Mouse (Mus musculus) liver, embryonic 14.5 days (tissue): ENCODE data around the gene Fastkd5. TPM values are rescaled to one million over a fixed set of nuclear protein-coding genes. Genes with fewer than 3 reads are reported as not detected.

Experiments
- ATAC-seq: fragments of 200-750 bp; cut with Nextera tagmentation; 2 replicates; pipeline ENCODE4 v1.8.0; 2017; ENCODE audit warnings: moderate number of reproducible peaks, mild to moderate bottlenecking, moderate library complexity; ENCODE audit not compliant: insufficient read depth
- DNase-seq, 3 experiments: peaks; one replicate each; pipeline ENCODE4 v3.0.0-alpha.2; 2012 to 2013; ENCODE audit warnings: low read depth in 3 of 3, low spot score in 3 of 3
- H3K27ac ChIP-seq: fragments of 300-500 bp; sonication (generic); 2 replicates; pipeline ENCODE4 v1.5.1; 2014; ENCODE audit warnings: moderate library complexity, mild to moderate bottlenecking, control low read depth, inconsistent platforms
- H3K27me3 ChIP-seq: fragments of 300-500 bp; sonication (generic); 2 replicates; pipeline ENCODE4 v1.6.1; 2014; ENCODE audit warnings: mild to moderate bottlenecking, low read length, moderate library complexity; ENCODE audit not compliant: control insufficient read depth, insufficient read depth
- H3K36me3 ChIP-seq: fragments of 300-500 bp; sonication (generic); replicated peaks from 2 replicates; pipeline ENCODE4 v1.6.1; 2014; ENCODE audit warnings: low read depth; ENCODE audit not compliant: control insufficient read depth, insufficient read depth
- H3K4me1 ChIP-seq, 2 experiments: fragments of 200-500 bp in 1 of 2; fragments of 300-500 bp in 1 of 2; sonication (generic) in 1 of 2; replicated peaks; 2 replicates each; pipeline ENCODE4 v1.6.1; 2012 to 2014; ENCODE audit warnings: antibody characterized with exemption in 1 of 2, inconsistent platforms in 1 of 2, low read length in 1 of 2; ENCODE audit not compliant: control insufficient read depth in 2 of 2, insufficient read depth in 2 of 2
- H3K4me2 ChIP-seq: fragments of 300-500 bp; sonication (generic); 2 replicates; pipeline ENCODE4 v1.6.1; 2014; ENCODE audit warnings: low read depth, mild to moderate bottlenecking, control low read depth, moderate library complexity
- H3K4me3 ChIP-seq, 2 experiments: fragments of 200-500 bp in 1 of 2; fragments of 300-500 bp in 1 of 2; sonication (generic) in 1 of 2; 2 replicates each; pipeline ENCODE4 v1.5.1; 2012 to 2014; ENCODE audit warnings: low read depth in 2 of 2, low read length in 2 of 2, mild to moderate bottlenecking in 2 of 2, control low read depth in 1 of 2, inconsistent platforms in 1 of 2, moderate library complexity in 1 of 2; ENCODE audit not compliant: insufficient read depth in 1 of 2
- H3K9ac ChIP-seq: fragments of 300-500 bp; sonication (generic); replicated peaks from 2 replicates; pipeline ENCODE4 v1.6.1; 2014; ENCODE audit warnings: mild to moderate bottlenecking, control low read depth, moderate library complexity
- H3K9me3 ChIP-seq: fragments of 300-500 bp; sonication (generic); 2 replicates; pipeline ENCODE4 v1.6.1; 2016; ENCODE audit warnings: low read length, mixed read lengths; ENCODE audit not compliant: control insufficient read depth
- CTCF ChIP-seq: IDR thresholded peaks from 2 replicates; pipeline ENCODE4 v1.5.1; 2016; ENCODE audit warnings: antibody characterized with exemption, low read depth, control low read depth
- EP300 ChIP-seq: IDR thresholded peaks from 2 replicates; pipeline ENCODE4 v1.6.1; 2016; ENCODE audit warnings: antibody characterized with exemption, low read depth
- WGBS: fragments of 180-500 bp; shearing (Covaris S2); extraction: QIAGEN DNeasy Blood & Tissue Kit; methylation state at CpG from one replicate; pipeline ENCODE4 v1.1.7; 2014; ENCODE audit not compliant: insufficient replicate concordance; 5-methylcytosine and 5-hydroxymethylcytosine counted together
- polyA plus RNA-seq, 2 experiments: library from polyadenylated mRNA; depleted of rRNA in 1 of 2; stranded (reverse) in 1 of 2; unstranded in 1 of 2; fragments of >200 nt; fragmentation: Nextera tagmentation in 1 of 2; extraction: Ambion mirVana in 1 of 2; gene quantifications; 2 replicates each; pipeline versions ENCODE4 v1.2.1 to v1.2.3; 2012 to 2014

The Fastkd5 gene
- polyA plus RNA-seq, 2 experiments = 3.6 to 11.9 TPM

GRCm38 (mm10) chr2:130589157-130589556 lies 40.7 kb downstream of the Fastkd5 start:
- Histone ChIP-seq H3K9me3 (no peaks in the 10 kb centered on the region), H3K4me2 (no peak overlapping the region), H3K27ac (no peak overlapping the region), H3K4me3 (no peak overlapping the region), H3K4me1 (no peaks in the 10 kb centered on the region), H3K27me3 (no peaks in the 10 kb centered on the region), H3K9ac (no peak overlapping the region), H3K36me3 (no peaks in the 10 kb centered on the region; the same call in 1 of the 2 replicates)
- TF ChIP-seq EP300 (no peak), CTCF (no peak)
- ATAC-seq (no peak), DNase-seq (no peak)
- WGBS = 63% methylated on average over 4 of the region's 4 CpGs

- DNase-seq = no peak
- no peaks in the 10 kb centered on the region for H3K4me1 ChIP-seq
These were observed 41.5 kb downstream of the Fastkd5 start for GRCm38 (mm10) chr2:130588373-130588772.

GRCm38 (mm10) chr2:130586016-130586415 lies 43.8 kb downstream of the Fastkd5 start:
- no peak for ATAC-seq
- 59% methylated on average over 6 of the region's 6 CpGs for WGBS
- TF ChIP-seq EP300 (no peak), CTCF (no peak)

More at GRCm38 (mm10) chr2:130588373-130588772, 41.5 kb downstream of the Fastkd5 start:
- Histone ChIP-seq H3K36me3 (no peaks in the 10 kb centered on the region; the same call in 1 of the 2 replicates), H3K27ac (no peak overlapping the region), H3K27me3 (no peaks in the 10 kb centered on the region), H3K9ac (no peak overlapping the region), H3K4me2 (no peak overlapping the region), H3K9me3 (no peaks in the 10 kb centered on the region), H3K4me3 (no peak overlapping the region)
- no peak for ATAC-seq
- WGBS = 36% methylated on average over 2 of the region's 2 CpGs
- TF ChIP-seq CTCF (no peak), EP300 (no peak)

GRCm38 (mm10) chr2:130583902-130584560 lies 45.8 kb downstream of the Fastkd5 start:
- no peaks in the 10 kb centered on the region for H3K9me3 ChIP-seq
- no peak overlapping the region for H3K4me2 ChIP-seq
- no peak for ATAC-seq
- DNase-seq = no peak
- no peaks in the 10 kb centered on the region for H3K36me3 ChIP-seq
- WGBS = 63% methylated on average over 10 of the region's 10 CpGs
- H3K4me1 ChIP-seq = no peaks in the 10 kb centered on the region
- no peak for TF ChIP-seq EP300
- no peak for TF ChIP-seq CTCF
- no peak overlapping the region for H3K9ac ChIP-seq
- H3K4me3 ChIP-seq = no peak overlapping the region
- H3K27me3 ChIP-seq = peaks cover 38% of the 10 kb centered on the region
- no peak overlapping the region for H3K27ac ChIP-seq

More at GRCm38 (mm10) chr2:130586016-130586415, 43.8 kb downstream of the Fastkd5 start:
- Histone ChIP-seq H3K4me1 (no peaks in the 10 kb centered on the region), H3K4me2 (no peak overlapping the region), H3K27me3 (peaks cover 18% of the 10 kb centered on the region), H3K9ac (no peak overlapping the region), H3K36me3 (no peaks in the 10 kb centered on the region; the same call in 1 of the 2 replicates), H3K4me3 (no peak overlapping the region), H3K9me3 (no peaks in the 10 kb centered on the region), H3K27ac (no peak overlapping the region)
- no peak for DNase-seq

- Histone ChIP-seq H3K27me3 (peaks cover 53% of the 10 kb centered on the region), H3K27ac (no peak within 1 kb of the TSS), H3K9me3 (no peaks in the 10 kb centered on the region), H3K4me1 (no peaks in the 10 kb centered on the region; a peak in 1 of 4 replicates), H3K4me3 (no peak within 1 kb of the TSS), H3K4me2 (no peak within 1 kb of the TSS), H3K9ac (no peak within 1 kb of the TSS), H3K36me3 (no peaks in the 10 kb centered on the region)
- no peak for TF ChIP-seq CTCF
- TF ChIP-seq EP300 = no peak
- DNase-seq (no peak), ATAC-seq (no peak)
- 40% methylated on average over 10 of the region's 10 CpGs for WGBS
These were observed 47.3 kb downstream of the Fastkd5 start, which contains the start of gene Avp for GRCm38 (mm10) chr2:130582552-130582951. Avp (minus strand) TSS chr2:130582554.
